Mouse (Mus musculus) hindbrain, embryonic 13.5 days (tissue): ENCODE measurements around the gene Sly. TPM values are rescaled to one million over a fixed set of nuclear protein-coding genes. Genes with fewer than 3 reads are reported as not detected.
"Not testable (repeated sequence)": the region's sequence is repeated elsewhere in the genome, so short reads cannot be mapped to it uniquely, and the experiment has no call there.

ENCODE experiments used
- ATAC-seq: fragments of 200-750 bp; cut with Nextera tagmentation; 2 replicates; pipeline ENCODE4 v1.8.0; 2017; ENCODE audit warnings: moderate TSS enrichment; ENCODE audit not compliant: low FRiP score
- H3K27ac ChIP-seq: fragments of 300-500 bp; sonication (generic); 2 replicates; pipeline ENCODE4 v1.5.1; 2015; ENCODE audit warnings: inconsistent platforms, mild to moderate bottlenecking, moderate library complexity
- H3K27me3 ChIP-seq: fragments of 300-500 bp; sonication (generic); 2 replicates; pipeline ENCODE4 v1.6.1; 2015; ENCODE audit warnings: mild to moderate bottlenecking, inconsistent platforms
- H3K36me3 ChIP-seq: fragments of 300-500 bp; sonication (generic); 2 replicates; pipeline ENCODE4 v1.6.1; 2015; ENCODE audit warnings: mild to moderate bottlenecking, inconsistent platforms
- H3K4me1 ChIP-seq: fragments of 300-500 bp; sonication (generic); replicated peaks from 2 replicates; pipeline ENCODE4 v1.6.1; 2015; ENCODE audit warnings: inconsistent platforms
- H3K4me2 ChIP-seq: fragments of 300-500 bp; sonication (generic); 2 replicates; pipeline ENCODE4 v1.6.1; 2015; ENCODE audit warnings: inconsistent platforms, mild to moderate bottlenecking, moderate library complexity
- H3K4me3 ChIP-seq: fragments of 300-500 bp; sonication (generic); 2 replicates; pipeline ENCODE4 v1.5.1; 2015; ENCODE audit warnings: mild to moderate bottlenecking, inconsistent platforms
- H3K9ac ChIP-seq: fragments of 300-500 bp; sonication (generic); 2 replicates; pipeline ENCODE4 v1.6.1; 2015; ENCODE audit warnings: mild to moderate bottlenecking, inconsistent platforms
- H3K9me3 ChIP-seq: fragments of 300-500 bp; sonication (generic); 2 replicates; pipeline ENCODE4 v1.6.1; 2016; ENCODE audit warnings: inconsistent platforms
- WGBS: fragments of 180-500 bp; shearing (Covaris S2); methylation state at CpG from one replicate; pipeline ENCODE4 v1.1.7; 2015; 5-methylcytosine and 5-hydroxymethylcytosine counted together
- polyA plus RNA-seq: library from polyadenylated mRNA; unstranded; fragments of >200 nt; fragmentation: Nextera tagmentation; extraction: Ambion mirVana; gene quantifications from 2 replicates; pipeline ENCODE4 v1.2.1, GENCODE M21; 2015

Gene Sly
- polyA plus RNA-seq = not detected in 2 replicates

- not testable (repeated sequence) for H3K9ac ChIP-seq
These were observed at the start of gene Sly for GRCm38 (mm10) chrY:57186888-57187287. Sly (plus strand) TSS chrY:57187188.

More at GRCm38 (mm10) chrY:57186888-57187287, at the start of gene Sly:
- not testable (repeated sequence) for H3K4me3 ChIP-seq, H3K36me3 ChIP-seq, H3K27me3 ChIP-seq, H3K9me3 ChIP-seq, ATAC-seq, H3K4me2 ChIP-seq, H3K4me1 ChIP-seq, H3K27ac ChIP-seq
- WGBS = no CpG with 5 or more reads among the region's 5 CpGs
